Mouse (Mus musculus) bone marrow, adult 2 months (tissue): ENCODE data around the gene Bbs1. TPM values are rescaled to one million over a fixed set of nuclear protein-coding genes. Genes with fewer than 3 reads are reported as not detected.

Experiments used
- H3K27ac ChIP-seq: fragments of 200-500 bp; 2 replicates; pipeline ENCODE4 v1.5.1; 2012; ENCODE audit warnings: low read depth, mild to moderate bottlenecking, control low read depth, inconsistent platforms, low read length; ENCODE audit not compliant: control insufficient read depth, poor library complexity, insufficient read depth
- H3K4me1 ChIP-seq: fragments of 200-500 bp; 2 replicates; pipeline ENCODE4 v1.6.1; 2011; ENCODE audit warnings: low read length; ENCODE audit not compliant: control insufficient read depth, insufficient read depth
- H3K4me3 ChIP-seq: fragments of 200-500 bp; replicated peaks from 2 replicates; pipeline ENCODE3; 2011; ENCODE audit warnings: mild to moderate bottlenecking, low read depth, low read length, control low read depth; ENCODE audit not compliant: control insufficient read depth
- CTCF ChIP-seq: fragments of 200-500 bp; IDR thresholded peaks from 2 replicates; pipeline ENCODE4 v1.5.1; 2011; ENCODE audit warnings: low read length, control low read depth; ENCODE audit not compliant: control insufficient read depth, insufficient read depth
- POLR2A ChIP-seq: fragments of 200-500 bp; IDR thresholded peaks from 2 replicates; pipeline ENCODE4 v1.6.1; 2011; ENCODE audit warnings: low read depth, mild to moderate bottlenecking, control low read depth, low read length, borderline replicate concordance; ENCODE audit not compliant: control insufficient read depth
- WGBS: fragments of 180-500 bp; shearing (Covaris S2); methylation state at CpG from one replicate; pipeline ENCODE4 v1.1.7; 2018; 5-methylcytosine and 5-hydroxymethylcytosine counted together
- polyA plus RNA-seq: library from polyadenylated mRNA; stranded (reverse); fragments of >200 nt; gene quantifications from 2 replicates; pipeline ENCODE4 v1.2.4, GENCODE M21; 2011; ENCODE audit warnings: low replicate concordance; ENCODE audit not compliant: missing spikeins, insufficient read depth, insufficient read length

The Bbs1 gene
- polyA plus RNA-seq, 1 experiment = 2.4 TPM

GRCm38 (mm10) chr19:4927904-4928531 lies 21.6 kb upstream of the Bbs1 start, which contains the start of gene Dpp3:
Gene Dpp3 (minus strand): TSS chr19:4928287.
- H3K27ac ChIP-seq = no peak within 1 kb of the TSS
- no peaks in the 10 kb centered on the region; the same call in 1 of the 2 replicates for H3K4me1 ChIP-seq
- TF ChIP-seq POLR2A (peak; percentile 93), CTCF (no peak)
- WGBS = under 1% methylated on average over 32 of the region's 32 CpGs
- H3K4me3 ChIP-seq = peak within 1 kb of the TSS; percentile 92

GRCm38 (mm10) chr19:4925121-4925860 lies 18.9 kb upstream of the Bbs1 start:
- WGBS = 91% methylated on average over 11 of the region's 11 CpGs
- H3K4me3 ChIP-seq = no peak overlapping the region
- H3K27ac ChIP-seq = no peak overlapping the region
- no peak for TF ChIP-seq CTCF
- no peak for TF ChIP-seq POLR2A
- no peaks in the 10 kb centered on the region; the same call in 1 of the 2 replicates for H3K4me1 ChIP-seq

DNA sequence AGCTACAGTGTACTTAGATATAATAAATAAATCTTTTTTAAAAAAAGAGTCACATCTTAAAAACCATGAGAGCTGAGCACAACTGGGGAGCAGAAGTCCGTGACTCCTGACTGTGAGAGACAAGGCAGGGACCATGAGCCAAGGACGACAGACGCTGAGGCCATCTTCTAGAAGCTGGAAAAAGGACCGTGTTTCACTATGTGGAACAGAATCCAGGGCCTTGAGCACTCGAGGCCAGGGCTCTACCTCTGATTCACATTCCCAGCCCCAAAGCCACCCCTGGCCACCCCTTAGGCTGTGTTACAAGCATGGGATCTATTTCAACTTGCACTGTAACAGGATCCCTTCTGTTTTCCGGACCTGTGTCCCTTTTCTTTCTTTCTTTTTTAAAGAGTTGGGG lies 13.2 kb upstream of the Bbs1 start:
- no peak overlapping the region for H3K27ac ChIP-seq
- 82% methylated on average over 6 of the region's 6 CpGs for WGBS
- no peak overlapping the region for H3K4me3 ChIP-seq

GRCm38 (mm10) chr19:4916827-4917226 lies 10.4 kb upstream of the Bbs1 start:
- no peak for TF ChIP-seq POLR2A
- no peak for TF ChIP-seq CTCF
- no peaks in the 10 kb centered on the region for H3K4me1 ChIP-seq
- no peak overlapping the region for H3K4me3 ChIP-seq
- 75% methylated on average over 10 of the region's 10 CpGs for WGBS
- H3K27ac ChIP-seq = no peak overlapping the region

More for the DNA sequence above, 13.2 kb upstream of the Bbs1 start:
- TF ChIP-seq POLR2A = no peak
- TF ChIP-seq CTCF = no peak
- no peaks in the 10 kb centered on the region for H3K4me1 ChIP-seq

DNA sequence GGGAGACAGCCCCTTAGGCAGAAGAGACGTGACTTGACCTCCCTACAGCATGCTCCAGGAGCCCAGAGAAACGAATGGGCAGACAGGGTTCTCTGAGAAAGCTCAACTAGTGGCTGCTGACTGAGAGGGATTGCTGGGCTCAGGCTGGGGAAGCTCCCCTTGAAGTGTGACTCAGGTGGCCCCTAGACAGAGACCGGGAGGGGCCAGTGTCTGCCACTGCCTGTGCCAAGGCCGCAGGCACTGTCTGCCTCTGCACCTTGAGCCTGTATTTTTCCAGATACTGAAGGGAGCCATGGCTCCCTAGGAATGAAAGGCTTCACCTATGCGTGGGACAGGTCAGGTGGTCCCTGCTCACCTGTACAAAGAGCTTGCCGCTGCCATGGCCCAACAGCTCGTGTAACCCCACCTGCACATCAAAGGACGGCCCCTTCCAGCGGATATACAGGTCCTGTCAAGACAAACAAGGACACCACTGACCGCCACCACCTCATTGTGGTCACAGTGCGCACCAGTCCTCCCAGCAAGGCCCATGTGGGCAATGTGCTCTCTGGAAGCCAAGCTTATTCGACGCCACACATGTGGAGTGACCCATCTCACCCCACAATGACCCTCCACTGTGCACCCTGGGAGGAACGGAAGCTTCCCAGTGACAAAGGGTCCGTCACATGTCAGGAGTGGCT lies 9.6 kb upstream of the Bbs1 start:
- WGBS = 87% methylated on average over 15 of the region's 15 CpGs
- Histone ChIP-seq H3K27ac (no peak overlapping the region), H3K4me1 (no peaks in the 10 kb centered on the region), H3K4me3 (no peak overlapping the region)
- TF ChIP-seq POLR2A (no peak), CTCF (no peak)

GRCm38 (mm10) chr19:4909376-4909775 lies 2.9 kb upstream of the Bbs1 start:
- WGBS = 84% methylated on average over 7 of the region's 7 CpGs
- TF ChIP-seq CTCF (no peak), POLR2A (no peak)
- Histone ChIP-seq H3K4me3 (no peak overlapping the region), H3K4me1 (no peaks in the 10 kb centered on the region; the same call in 1 of the 2 replicates), H3K27ac (no peak overlapping the region)

DNA sequence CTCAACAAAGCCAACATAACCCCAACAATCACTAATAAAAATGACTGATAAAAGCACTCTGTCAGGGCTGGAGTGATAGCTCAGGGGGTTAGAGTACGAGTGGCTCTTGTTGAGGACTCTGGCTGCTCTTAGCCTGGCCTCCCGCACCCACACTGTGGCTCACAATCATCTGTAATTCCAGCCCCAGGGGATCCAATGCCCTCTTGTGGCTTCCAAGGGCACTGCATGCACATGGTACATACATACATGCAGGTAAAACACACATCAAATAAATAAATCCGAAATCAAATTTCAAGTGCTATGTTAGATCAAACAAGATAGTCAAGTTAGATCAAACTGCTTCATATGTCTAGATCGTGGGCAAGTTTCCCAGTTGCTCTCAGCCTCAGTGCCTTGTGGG lies 1.7 kb upstream of the Bbs1 start:
- no peak for TF ChIP-seq POLR2A
- TF ChIP-seq CTCF = peak; percentile 64

DNA sequence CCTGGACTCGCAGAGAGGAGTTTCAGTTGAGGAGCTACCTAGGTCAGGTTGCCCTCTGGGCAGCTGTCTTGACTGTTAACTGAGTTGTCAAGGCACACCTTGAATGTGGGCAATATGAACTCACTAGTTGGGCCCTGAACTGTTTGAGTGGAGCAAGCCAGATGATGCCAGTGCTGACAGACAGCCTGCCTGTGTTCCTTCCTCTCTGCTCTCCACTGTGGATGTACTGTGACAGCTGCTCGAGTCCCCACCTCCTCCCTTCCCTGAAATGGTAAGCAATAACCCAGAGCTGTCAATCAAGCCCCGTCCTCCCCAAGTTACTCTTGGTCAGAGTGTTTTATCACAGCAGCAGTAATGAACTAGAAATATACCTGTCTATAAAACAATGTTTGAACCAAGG lies 6.5 kb downstream of the Bbs1 start:
- H3K4me1 ChIP-seq = no peaks in the 10 kb centered on the region
- H3K27ac ChIP-seq = no peak overlapping the region
- TF ChIP-seq POLR2A (no peak), CTCF (no peak)
- H3K4me3 ChIP-seq = no peak overlapping the region
- WGBS = 54% methylated on average over 3 of the region's 3 CpGs

More for the DNA sequence above, 1.7 kb upstream of the Bbs1 start:
- no peak overlapping the region for H3K4me3 ChIP-seq
- 80% methylated on average over 4 of the region's 4 CpGs for WGBS
- H3K27ac ChIP-seq = no peak overlapping the region
- no peaks in the 10 kb centered on the region; the same call in 1 of the 2 replicates for H3K4me1 ChIP-seq
